15 mouse cellular contexts compared by ENCODE assay signal in genomic region chr3:39050130-39050529, GRCm38 (mm10).
"Had no signal": no experiment of that assay in that cellular context is flagged by ENCODE, and none has a peak within 500 bp of the region (broad histone marks: within the 10 kb centered on the region; RNA-seq: fewer than 3 reads in every experiment).

No protein-coding gene starts in this region.

- H3K36me3 ChIP-seq: kidney, embryonic 15.5 days; liver, embryonic 13.5 days; neural tube, embryonic 13.5 days had no signal

- H3K4me2 ChIP-seq: kidney, embryonic 15.5 days; liver, embryonic 13.5 days; midbrain, embryonic 11.5 days; neural tube, embryonic 13.5 days had no signal

- H3K27ac ChIP-seq: kidney, embryonic 15.5 days; liver, embryonic 13.5 days; neural tube, embryonic 13.5 days had no signal

- H3K27me3 ChIP-seq: kidney, embryonic 15.5 days; liver, embryonic 13.5 days; neural tube, embryonic 13.5 days had no signal

- H3K9me3 ChIP-seq: kidney, embryonic 15.5 days; liver, embryonic 13.5 days; neural tube, embryonic 13.5 days had no signal

- H3K4me1 ChIP-seq: liver, embryonic 13.5 days had no signal

- H3K4me3 ChIP-seq: kidney, embryonic 15.5 days; liver, embryonic 13.5 days; myocyte; neural tube, embryonic 13.5 days had no signal

- DNase-seq: kidney, adult 8-10 months; kidney, postnatal 10 days; kidney, postnatal 36 days; liver, embryonic 13.5 days; lung, adult 2 months; lung, postnatal 14 days; lung, postnatal 4 days; midbrain, embryonic 14.5 days; retina, postnatal 1 day; thymus, adult 18-20 months; thymus, postnatal 36 days had no signal

- H3K9ac ChIP-seq: kidney, embryonic 15.5 days; liver, embryonic 13.5 days; neural tube, embryonic 13.5 days had no signal
